Mouse (Mus musculus): ENCODE data around the gene Git2. TPM values are rescaled to one million over a fixed set of nuclear protein-coding genes. Genes with fewer than 3 reads are reported as not detected.

Gene Git2
- polyA plus RNA-seq, 1 experiment = 48.1 TPM

DNA sequence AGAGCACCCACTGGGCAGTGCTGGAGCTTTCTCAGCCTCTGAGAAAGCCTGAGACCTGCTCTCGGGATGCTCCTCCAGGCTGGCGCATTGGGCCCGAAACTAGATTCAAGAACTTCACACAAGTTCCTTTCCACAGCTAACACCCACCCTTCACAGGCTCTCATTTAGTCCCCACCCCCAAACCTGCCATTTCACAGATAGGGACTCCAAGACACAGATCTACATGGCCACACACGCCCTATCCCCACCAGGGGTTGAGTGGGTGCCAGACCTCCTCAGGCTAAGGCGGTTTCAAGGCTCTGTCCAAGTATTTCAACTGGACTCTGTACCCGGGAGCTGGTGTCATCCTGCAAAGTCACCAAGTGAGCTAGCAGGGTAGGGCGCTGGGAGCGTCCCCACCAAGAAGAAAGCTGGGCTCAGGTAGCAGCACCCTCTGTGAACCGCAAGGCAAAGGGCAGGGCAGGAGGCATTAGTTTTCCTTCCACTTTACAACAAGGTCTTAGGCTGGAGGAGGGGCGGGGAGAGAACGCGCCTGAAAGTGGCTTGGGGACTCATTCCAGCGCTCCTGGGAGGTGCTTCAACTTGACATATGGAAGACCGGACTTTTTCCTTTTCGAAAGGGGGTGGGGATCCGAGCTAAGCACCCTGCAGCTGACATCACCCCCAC lies 85.5 kb downstream of the Git2 start:
- no peak for DNase-seq (ENCODE audit: extremely low spot score in 1 of 2, low spot score in 1 of 2)

DNA sequence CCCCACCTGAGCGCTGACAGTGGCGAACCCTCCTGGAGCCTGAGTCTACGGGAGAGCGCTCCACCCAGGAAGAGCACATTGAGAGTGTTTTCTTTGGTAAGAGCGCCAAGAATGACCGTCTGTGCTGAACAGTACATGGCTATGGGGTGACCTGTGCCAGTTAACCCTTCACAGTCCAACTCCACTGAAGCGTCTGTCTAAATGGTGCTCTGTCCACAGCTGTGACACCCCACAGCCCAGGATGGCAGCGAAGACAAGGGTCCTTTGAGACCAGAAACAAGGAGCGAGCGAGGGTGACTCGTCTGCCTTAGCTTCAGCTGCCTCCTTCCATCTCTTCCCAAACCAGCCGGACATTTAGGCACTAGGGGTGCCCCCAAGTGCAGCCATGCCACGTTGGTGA lies 86.6 kb downstream of the Git2 start:
- no peak for DNase-seq (ENCODE audit: extremely low spot score in 1 of 2, low spot score in 1 of 2)

DNA sequence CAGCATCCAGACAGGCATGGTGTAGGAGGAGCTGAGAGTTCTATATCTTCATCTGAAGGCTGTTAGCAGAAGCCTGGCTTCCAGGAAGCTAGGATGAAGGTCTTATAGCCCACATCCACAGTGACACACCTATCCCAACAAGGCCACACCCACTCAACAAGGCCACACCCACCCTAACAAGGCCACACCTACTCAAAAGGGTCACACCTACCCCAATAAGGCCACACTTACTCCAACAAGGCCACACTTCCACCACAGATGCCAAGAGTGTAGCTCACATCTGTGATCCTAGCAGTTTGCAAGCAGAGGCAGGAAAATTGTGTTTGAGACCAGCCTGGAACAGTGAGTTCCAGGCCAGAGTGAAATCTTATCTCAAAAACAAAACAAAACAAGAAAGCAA lies 87.4 kb downstream of the Git2 start:
- DNase-seq (ENCODE audit: extremely low spot score in 1 of 2, low spot score in 1 of 2) = no peak

DNA sequence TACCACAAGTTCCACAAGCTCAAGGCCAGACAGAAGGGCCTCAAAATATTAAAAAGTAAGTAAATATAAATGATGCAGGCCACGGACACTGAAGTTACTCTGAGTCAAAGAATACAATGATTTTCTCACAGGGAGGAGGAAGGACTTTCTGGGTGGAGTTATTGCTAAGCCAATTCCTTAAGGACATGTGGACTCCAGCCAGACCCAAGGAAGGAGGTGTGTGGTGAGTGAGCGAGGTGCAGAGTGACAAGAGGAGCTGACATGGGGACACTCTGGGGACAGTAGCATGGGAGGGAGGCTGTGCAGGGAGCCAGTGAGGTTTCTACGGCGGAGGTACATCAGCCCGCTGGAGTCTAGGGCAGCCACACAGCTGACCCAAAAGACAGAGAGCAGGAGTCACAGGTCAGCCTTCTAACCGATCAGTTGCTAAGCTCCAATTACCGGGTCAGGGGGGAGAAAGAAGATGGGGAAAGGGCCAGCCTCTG lies 88.5 kb downstream of the Git2 start:
- no peak for DNase-seq (ENCODE audit: extremely low spot score in 1 of 2, low spot score in 1 of 2)

DNA sequence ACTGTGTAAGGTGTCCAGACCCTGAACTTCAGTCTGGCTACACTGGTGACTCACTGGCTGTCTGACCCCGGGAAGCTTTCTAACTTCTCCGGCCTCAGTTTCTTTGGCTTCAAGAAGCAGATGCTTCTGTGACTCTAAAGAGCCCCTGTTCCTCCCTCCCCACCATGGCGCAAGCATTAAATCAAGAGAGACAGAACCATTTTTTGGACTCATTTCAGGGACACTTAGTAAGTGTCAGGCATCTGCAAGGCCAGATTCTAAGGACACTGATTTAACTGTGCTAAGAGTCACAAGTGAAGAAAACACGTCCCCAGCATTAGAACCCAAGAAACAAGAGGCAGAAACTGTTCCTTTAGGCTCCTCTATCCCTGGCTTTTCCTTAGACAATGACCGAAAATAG lies 89.3 kb downstream of the Git2 start:
- DNase-seq (ENCODE audit: extremely low spot score in 1 of 2, low spot score in 1 of 2) = no peak

DNA sequence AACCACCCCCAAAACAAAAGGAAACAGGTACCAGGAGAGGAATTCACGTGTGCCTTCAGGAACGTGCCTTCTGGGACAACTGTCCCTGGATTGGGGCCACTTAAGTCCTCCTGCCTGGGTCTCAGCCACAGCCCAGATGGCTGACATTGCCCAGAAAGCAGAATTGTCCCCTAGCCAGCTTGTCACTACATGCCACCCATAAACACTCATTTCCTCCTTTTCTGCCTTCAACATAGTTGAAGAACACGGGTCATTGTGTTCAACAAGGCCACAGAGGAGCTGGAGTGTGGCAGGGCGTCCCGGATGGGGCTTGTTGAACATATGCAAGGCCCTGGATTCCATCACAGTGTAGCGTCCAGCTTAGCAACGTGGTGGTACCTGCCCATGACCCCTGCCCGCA lies 93.6 kb downstream of the Git2 start:
- no peak for DNase-seq (ENCODE audit: extremely low spot score in 1 of 2, low spot score in 1 of 2)

DNA sequence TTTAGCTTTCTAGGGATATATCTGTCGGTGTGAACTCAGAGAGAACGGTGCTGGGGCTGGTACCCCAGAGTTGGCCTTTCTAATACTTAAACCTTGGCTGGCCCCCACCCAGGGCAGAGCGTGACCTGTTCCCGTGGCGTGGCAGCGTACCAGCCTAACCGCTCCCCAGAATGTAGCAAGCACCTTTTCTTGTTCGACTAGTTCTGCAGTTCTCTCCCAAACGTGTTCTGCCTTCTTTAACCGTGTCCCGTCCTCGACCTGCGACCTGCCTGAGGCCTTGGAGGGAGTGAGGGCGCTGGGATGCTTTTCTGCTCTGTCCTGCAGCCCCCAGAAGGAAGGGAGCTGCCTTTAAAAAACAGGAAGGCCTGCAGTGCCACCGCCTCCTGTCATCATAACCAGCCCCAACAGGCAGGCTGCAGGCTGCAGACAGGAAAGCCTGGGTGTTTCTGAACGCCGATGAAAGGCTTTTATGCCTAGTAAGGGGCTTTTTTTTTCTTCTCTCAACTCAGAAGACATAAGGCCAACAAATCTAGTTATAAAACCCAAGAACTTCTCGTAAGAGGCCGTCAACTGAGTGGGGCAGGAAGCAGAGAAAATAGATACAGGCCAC lies 94.5 kb downstream of the Git2 start:
- DNase-seq (ENCODE audit: extremely low spot score in 1 of 2, low spot score in 1 of 2) = no peak

DNA sequence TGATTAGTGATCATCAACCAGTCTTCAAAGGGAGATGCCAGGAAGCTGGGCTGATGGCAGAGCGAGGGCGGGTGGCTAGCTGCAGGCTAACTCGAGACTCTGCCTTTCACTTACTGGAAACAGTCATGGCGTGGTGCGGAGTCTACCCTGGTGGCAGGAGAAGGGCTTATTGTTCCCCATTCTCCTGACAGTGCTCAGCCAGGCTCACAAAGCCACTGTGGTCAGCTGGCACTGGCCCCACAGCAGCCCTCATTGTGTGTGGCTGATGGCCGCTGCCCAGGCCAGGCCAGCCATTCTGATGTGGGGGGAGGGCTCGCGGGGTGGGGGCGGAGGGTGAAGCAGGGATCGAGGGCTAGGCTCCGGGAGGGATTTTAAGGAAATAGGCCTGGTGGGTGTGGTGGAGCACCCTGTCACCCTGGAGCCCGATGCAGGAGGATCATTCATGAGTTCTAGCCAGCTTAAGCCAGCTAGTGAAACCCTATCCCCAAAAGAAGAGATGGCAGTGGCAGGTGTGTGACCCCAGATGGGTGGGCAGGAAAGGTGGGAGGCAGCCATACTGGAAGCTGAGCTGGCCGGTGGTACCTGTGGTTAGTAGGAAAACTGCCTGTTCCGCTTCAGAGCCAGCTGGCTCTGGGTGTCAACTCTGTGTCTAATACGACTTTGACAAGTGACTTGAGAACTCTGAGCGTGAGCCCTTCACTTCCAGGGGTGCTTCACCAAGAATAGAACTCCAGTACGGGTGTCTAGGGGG lies 95.3 kb downstream of the Git2 start:
- DNase-seq (ENCODE audit: extremely low spot score in 1 of 2, low spot score in 1 of 2) = no peak

Other genes with a start within 250 kb of the Git2 start
- gene Fam222a, start 207.5 kb downstream of the Git2 start, polyA plus RNA-seq (2012; rRNA removed) = 8.3 and 10.6 TPM in 2 replicates
- gene Trpv4, start 117.1 kb downstream of the Git2 start, polyA plus RNA-seq (2012; rRNA removed) = 1.9 and 2.2 TPM in 2 replicates
- gene Gltp, start 84.5 kb downstream of the Git2 start, polyA plus RNA-seq (2012; rRNA removed) = 51.5 and 58.9 TPM in 2 replicates
- gene Tchp, start 67.8 kb downstream of the Git2 start, polyA plus RNA-seq (2012; rRNA removed) = 19.9 and 20.3 TPM in 2 replicates
- gene Ankrd13a, start 840 bp downstream of the Git2 start, polyA plus RNA-seq (2012; rRNA removed) = 32.8 and 33.0 TPM in 2 replicates
- gene 1500011B03Rik, start 48.0 kb upstream of the Git2 start, polyA plus RNA-seq (2012; rRNA removed) = 223 and 253 TPM in 2 replicates
- gene 4930519G04Rik, start 78.1 kb upstream of the Git2 start, polyA plus RNA-seq (2012; rRNA removed) = not detected in 2 replicates
- gene Gm9936, start 83.2 kb upstream of the Git2 start, polyA plus RNA-seq (2012; rRNA removed) = 0.25 and 0.40 TPM in 2 replicates
- 8.3 and 8.7 TPM in 2 replicates for gene Oasl2, start 121.4 kb upstream of the Git2 start, polyA plus RNA-seq (2012; rRNA removed)
- gene Oasl1, start 147.7 kb upstream of the Git2 start, polyA plus RNA-seq (2012; rRNA removed) = 0.48 and 0.78 TPM in 2 replicates
- 112 and 115 TPM in 2 replicates for gene 2210016L21Rik, start 166.6 kb upstream of the Git2 start, polyA plus RNA-seq (2012; rRNA removed)
- not detected in 2 replicates for gene Hnf1a, start 195.6 kb upstream of the Git2 start, polyA plus RNA-seq (2012; rRNA removed)
- gene Sppl3, start 235.6 kb upstream of the Git2 start, polyA plus RNA-seq (2012; rRNA removed) = 70.2 and 71.3 TPM in 2 replicates

All from frontal cortex, adult 2 months (tissue).